Mouse (Mus musculus) left cerebral cortex, postnatal 4 days (tissue): ENCODE data around the gene Ifna11. TPM values are rescaled to one million over a fixed set of nuclear protein-coding genes. Genes with fewer than 3 reads are reported as not detected.

Experiments
- DNase-seq: peaks from one replicate; pipeline ENCODE4 v3.0.0-alpha.2; 2022
- intact Hi-C: fragments of 180-260 bp; cut with DNase I; formaldehyde crosslinking; loops from one replicate; pipeline ENCODE4 v1.15.1; 2025
- total RNA-seq, 2 experiments: library from RNA; stranded (reverse); gene quantifications; 2 replicates each; pipeline ENCODE4 v1.2.3; 2021

Ifna11 gene
- total RNA-seq, 2 experiments from 2014 or later, result not detected

DNA sequence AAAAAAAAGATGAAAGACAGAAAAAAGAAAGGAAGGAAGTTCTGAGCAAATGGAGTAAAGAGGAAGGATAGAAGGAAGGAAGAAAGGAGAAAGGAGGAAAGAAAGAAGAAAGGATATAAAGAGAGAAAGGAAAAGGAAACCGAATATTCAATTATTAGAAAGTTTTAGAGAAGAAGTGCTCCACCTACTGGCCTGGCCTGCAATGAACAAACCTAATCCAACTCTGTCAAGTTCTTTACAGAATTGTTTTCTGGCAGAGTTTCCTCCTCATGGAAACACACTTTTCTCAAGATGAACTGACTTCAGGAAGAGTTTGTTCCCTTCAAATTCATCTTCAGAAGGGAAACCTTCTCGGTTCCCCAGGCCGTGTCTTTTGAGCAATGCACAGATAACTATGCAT lies 19.1 kb downstream of the Ifna11 start:
- intact Hi-C loops, result no loop called here
- DNase-seq, result no peak

DNA sequence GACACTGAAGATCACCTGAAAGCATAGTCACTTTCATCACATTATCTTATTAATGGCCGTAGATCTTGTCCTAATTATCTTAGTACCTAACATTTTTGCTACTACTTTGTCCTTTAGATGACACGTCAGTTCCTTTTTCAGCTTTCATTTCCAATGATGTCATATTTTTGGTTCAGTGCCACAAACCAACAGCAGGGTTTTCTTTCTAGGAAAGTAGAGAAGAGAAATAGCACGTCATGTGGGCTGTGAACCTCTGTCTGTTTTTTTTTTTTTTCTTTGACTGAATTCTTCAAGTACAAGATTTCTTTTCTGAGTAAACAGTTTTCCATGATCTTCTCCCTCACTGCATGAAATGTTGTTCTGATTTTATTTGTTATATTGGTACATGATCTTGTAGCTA lies 20.3 kb downstream of the Ifna11 start:
- intact Hi-C loops, result no loop called here
- no peak for DNase-seq

DNA sequence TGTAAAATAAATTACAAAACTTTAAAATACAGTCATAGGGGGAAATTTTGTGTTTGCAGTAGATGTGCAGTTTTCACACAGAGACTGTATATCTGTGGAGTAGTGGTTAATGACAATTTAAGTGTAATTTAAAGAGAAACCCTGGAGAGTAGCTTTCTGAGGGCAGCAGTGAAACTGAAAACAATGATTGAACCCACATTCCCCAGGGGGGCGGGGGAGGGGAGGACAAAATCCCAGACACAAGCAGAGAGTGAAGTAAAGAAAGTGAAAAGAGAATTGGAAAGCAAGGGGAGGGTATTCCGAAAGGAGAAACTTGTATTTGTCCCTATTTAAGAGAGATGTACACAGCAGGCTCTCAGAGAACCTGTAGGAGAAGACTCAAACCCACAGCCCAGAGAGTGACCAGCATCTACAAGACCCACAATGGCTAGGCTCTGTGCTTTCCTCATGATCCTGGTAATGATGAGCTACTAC lies 21.7 kb downstream of the Ifna11 start, which contains the start of gene Ifna4:
Ifna4 (plus strand) TSS at position 424 of the 474 bp plus-strand sequence.
- intact Hi-C loops, result no loop called here
- no peak for DNase-seq

DNA sequence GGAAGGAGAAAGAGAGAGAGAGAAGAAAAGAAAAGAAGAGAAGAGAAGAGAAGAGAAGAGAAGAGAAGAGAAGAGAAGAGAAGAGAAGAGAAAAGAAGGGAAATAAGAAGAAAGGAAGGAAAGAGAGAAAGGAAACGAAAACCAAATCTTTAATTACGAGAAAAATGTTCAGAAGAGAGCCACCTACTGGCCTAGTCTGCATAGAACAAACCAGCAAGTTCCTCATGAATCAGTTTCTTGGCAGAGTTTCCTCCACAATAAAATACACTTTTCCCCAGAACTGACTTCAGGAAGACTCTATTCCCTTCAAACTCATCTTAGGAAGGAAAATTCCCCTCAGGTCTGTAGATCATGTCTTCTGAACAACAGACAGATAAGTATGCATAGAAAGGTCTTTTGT lies 25.6 kb downstream of the Ifna11 start:
- intact Hi-C loops, result no loop called here
- DNase-seq, result no peak

DNA sequence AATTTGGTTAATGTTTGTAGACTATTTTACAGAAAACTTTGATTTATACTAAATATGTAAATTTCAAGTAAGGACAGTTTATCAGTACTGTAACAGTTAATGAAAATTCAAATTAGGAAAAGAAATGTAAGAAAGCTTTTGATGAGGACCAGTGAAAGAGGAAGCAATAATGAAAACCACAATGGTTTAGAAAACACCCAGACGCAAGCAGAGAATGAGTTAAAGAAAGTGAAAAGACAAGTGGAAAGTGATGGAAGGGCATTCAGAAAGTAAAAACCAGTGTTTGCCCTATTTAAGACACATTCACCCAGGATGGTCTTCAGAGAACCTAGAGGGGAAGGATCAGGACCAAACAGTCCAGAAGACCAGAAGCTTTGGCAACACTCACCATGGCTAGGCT lies 29.9 kb downstream of the Ifna11 start, which contains the start of gene Ifna1:
Ifna1 (plus strand) TSS at position 390 of the 400 bp plus-strand sequence.
- intact Hi-C loops, result no loop called here
- DNase-seq, result no peak

DNA sequence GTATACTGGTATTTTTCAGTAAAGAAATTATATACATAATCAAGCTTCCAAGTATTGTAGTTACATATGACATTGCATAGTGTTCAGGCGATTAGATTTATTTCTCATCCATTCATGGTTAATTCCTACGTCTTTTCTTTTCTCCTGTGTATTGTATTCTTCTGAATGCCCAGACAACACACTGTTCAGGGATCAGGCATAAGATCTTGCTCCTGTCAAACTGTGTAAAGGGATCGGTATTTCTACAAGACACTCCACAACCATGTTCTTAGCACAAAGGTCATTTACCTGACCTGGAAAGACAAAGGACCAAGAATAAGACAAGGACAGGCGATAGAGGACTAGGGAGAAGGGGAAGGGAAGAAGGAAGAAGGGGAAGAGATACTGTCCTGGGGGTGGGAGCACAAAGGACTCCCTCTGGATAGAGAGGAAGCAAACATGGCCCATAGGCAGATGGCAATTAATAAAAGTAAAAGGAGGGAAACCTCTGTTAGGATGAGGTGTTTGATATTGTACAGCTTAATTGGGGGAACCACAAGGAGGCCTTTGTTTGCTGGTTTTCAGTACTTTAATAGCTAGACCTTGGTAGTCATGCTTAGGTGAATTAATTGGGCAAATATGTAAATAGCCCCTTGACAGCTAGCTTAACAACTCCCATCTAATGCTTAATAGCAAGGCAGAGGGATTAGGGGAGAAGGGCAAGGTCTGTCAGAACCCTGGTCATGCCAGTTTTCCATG lies 31.4 kb downstream of the Ifna11 start:
- intact Hi-C loops, result no loop called here
- no peak for DNase-seq

DNA sequence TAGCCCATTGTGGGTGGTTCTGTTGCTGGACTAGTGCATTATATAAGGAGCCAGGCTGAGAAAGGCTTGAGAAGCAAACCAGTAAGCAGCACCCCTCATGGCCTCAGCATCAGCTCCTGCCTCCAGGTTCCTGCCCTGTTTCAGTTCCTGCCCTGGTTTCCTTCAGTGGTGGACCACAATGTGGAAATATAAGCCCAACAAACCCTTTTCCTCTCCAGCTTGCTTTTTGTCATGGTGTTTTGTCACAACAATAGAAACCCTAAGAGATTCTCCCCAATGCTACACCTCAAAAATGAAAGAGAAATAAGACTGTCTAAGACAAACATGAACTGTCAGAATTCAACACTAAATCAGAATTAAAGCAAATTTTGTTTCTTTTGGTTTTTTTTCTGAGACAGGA lies 39.5 kb downstream of the Ifna11 start:
- no peak for DNase-seq
- intact Hi-C loops, result no loop called here

DNA sequence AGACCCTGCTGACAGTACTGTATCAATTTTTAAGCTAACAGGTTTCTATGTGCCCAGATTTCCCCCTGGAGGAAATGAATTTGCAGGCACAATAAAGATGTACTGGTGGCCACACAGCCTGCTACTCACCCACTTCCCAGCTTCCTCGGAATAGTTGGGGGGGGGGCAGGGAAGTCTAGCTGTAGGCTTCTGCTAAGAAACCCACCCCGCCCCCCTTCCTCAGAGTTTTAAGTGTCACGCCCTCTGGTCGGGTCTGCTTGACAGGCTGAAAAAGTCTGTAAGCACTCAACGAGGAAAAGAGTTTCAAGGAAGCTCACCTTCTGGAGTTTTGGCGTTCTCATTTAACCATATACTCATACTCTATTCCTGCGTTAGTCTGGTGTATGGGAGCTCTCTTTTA lies 43.5 kb downstream of the Ifna11 start:
- intact Hi-C loops, result no loop called here

DNA sequence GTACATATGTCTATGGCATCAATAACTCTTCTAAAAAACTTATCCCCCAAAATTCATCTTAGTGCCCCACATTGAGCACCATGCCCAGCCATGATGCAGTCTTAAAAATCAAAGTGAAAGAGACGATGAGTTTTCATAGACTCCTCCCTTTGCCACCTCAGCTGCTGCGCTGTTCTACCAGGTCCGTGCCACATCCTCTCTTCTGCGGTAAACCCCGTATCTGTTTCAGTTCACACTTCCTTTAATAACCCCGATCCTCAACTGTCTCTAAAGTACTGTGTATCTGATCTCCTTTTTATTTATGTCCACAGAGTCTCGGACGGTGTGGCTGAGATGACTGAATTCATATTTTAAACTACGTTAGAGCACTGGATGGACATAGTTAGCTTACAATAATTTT lies 44.8 kb downstream of the Ifna11 start:
- intact Hi-C loops, result no loop called here

More for the DNA sequence above, 43.5 kb downstream of the Ifna11 start:
- DNase-seq, result no peak

DNA sequence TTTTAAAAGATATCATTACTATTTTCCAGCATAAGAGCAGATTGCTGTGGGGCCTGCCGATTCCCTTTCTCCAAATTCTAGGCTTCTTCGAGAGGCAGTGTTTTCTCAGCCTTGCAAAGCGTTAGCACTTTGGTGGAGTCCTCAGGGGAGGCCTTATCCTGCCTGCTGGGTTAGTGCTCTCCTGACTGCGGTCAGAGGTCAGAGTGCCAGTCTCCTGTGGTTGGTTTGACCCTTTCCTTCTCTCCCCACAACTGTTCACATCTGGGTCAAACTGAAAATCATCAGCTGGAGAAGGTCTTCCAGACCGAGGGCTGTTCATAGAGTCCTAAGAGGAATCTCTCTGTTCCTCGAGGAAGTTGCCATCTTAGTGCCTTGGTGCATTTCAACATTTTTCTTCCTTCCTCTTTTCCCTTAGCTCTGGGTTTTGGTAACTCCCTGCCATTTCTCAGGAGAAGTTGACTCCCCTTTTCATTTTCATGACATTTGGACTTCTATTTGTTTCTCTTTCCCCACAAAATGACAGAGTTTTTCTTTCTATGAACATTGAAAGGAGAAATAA lies 45.3 kb downstream of the Ifna11 start:
- intact Hi-C loops, result no loop called here
- no peak for DNase-seq

More for the DNA sequence above, 44.8 kb downstream of the Ifna11 start:
- no peak for DNase-seq

DNA sequence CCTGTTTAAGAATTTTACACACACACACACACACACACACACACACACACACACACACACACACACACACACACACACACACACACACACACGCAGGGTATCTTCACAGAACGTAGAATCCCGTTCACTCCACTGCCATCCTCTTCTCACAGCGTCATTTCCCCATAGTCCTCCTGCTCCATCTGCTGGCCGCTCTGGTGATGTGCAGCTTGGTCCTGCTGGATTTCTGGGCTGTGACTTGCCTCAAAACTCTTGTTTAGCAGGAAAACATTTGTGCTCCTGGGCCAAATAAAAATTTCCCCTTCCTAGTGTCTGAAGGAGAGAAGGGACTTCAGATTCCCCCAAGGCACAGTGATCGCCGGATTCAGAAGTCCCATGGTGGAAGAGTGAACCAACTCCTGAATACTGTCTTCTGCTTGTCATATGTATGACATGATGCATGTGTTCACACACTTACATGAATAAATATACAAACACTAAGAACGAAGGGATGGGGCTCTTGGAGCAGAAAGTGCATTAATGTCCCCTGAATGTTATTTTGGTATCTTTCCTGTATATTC lies 47.7 kb downstream of the Ifna11 start:
- DNase-seq, result peak; percentile 72
- intact Hi-C loops, result no loop called here

DNA sequence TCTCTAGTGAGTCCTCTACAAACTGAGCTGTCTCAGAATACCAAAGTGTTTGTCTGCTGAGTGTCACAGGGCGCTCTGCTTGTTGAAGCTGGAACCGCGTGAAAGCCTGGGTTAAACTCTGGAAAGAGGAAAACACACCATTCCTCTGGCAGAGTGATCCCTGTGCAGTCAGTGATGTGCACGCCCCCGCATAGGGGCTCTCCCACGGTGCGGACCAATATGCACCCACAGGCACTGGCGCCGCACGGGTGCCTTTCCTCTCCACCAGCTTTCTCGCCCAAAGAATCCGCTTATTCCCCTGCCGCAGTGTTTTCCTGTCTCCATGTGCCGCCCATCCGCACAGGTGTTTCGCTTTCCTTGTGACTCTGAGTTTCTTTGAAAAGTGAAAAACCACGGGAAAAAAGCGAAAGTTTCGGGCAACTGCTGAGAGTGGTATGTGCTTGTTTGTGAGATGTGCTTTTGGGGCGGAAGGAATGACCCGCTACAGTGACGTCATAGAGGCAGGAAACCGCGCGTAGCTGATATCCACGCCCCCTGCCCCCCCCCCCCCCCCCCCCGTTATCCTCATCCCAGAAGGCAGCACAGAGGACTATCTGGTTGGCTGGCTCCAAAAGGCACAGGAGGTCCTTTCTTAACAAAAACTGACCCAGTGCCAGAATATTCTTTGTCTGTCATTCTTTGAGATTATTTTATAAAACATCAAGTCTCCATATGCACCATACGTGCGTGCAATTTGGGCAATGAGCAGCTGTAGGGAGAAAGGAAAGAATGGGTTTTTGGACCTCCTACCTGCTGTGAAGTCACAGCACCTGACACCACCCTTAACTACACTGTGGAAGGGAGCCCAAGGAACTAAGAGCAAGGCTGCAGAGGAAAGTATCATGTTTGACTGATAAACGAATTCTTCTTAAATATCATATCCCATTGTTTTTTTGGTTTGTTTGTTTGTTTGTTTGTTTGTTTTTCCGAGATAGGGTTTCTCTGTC lies 48.5 kb downstream of the Ifna11 start:
- intact Hi-C loops, result no loop called here
- peak; percentile 23 for DNase-seq

Other genes starting within 250 kb of the Ifna11 start
- gene Ifna14, start 248.2 kb upstream of the Ifna11 start, total RNA-seq, result not detected
- gene Ifna9, start 227.6 kb upstream of the Ifna11 start, total RNA-seq, result not detected
- not detected for gene Ifna12, start 216.6 kb upstream of the Ifna11 start, total RNA-seq
- not detected for gene C87499, start 185.5 kb upstream of the Ifna11 start, total RNA-seq
- not detected for gene Ifna13, start 175.5 kb upstream of the Ifna11 start, total RNA-seq
- not detected for gene Ifna16, start 143.0 kb upstream of the Ifna11 start, total RNA-seq
- not detected for gene Ifna2, start 136.0 kb upstream of the Ifna11 start, total RNA-seq
- not detected for gene Ifnab, start 128.6 kb upstream of the Ifna11 start, total RNA-seq
- 1 to 10 TPM; 1.5 to 1.7 TPM for gene Gm26566, start 98.2 kb upstream of the Ifna11 start, total RNA-seq
- 100 to 1,000 TPM; 105 to 106 TPM for gene Klhl9, start 97.5 kb upstream of the Ifna11 start, total RNA-seq
- not detected for gene Gm13271, start 65.1 kb upstream of the Ifna11 start, total RNA-seq
- gene Gm13283, start 59.8 kb upstream of the Ifna11 start, total RNA-seq, result not detected
- not detected for gene Gm13290, start 46.1 kb upstream of the Ifna11 start, total RNA-seq
- gene Gm13289, start 43.0 kb upstream of the Ifna11 start, total RNA-seq, result not detected
- gene Gm13272, start 40.1 kb upstream of the Ifna11 start, total RNA-seq, result not detected
- not detected for gene Ifnz, start 37.8 kb upstream of the Ifna11 start, total RNA-seq
- not detected for gene Gm13276, start 34.2 kb upstream of the Ifna11 start, total RNA-seq
- not detected for gene Gm13277, start 31.3 kb upstream of the Ifna11 start, total RNA-seq
- not detected for gene Gm13278, start 28.4 kb upstream of the Ifna11 start, total RNA-seq
- gene Gm13275, start 25.5 kb upstream of the Ifna11 start, total RNA-seq, result not detected
- gene Gm13279, start 22.6 kb upstream of the Ifna11 start, total RNA-seq, result not detected
- under 1 TPM in 1 of 2 experiments, not detected in 1; 0.24 TPM for gene Gm13285, start 20.3 kb upstream of the Ifna11 start, total RNA-seq
- not detected for gene Gm13287, start 16.7 kb upstream of the Ifna11 start, total RNA-seq
- gene Gm13288, start 14.4 kb upstream of the Ifna11 start, total RNA-seq, result not detected
- gene Ifna7, start 3.7 kb upstream of the Ifna11 start, total RNA-seq, result not detected
- not detected for gene Ifna6, start 7.5 kb downstream of the Ifna11 start, total RNA-seq
- not detected for gene Ifna5, start 15.6 kb downstream of the Ifna11 start, total RNA-seq
- gene Ifna4, start 21.9 kb downstream of the Ifna11 start, total RNA-seq, result not detected
- not detected for gene Ifna1, start 30.1 kb downstream of the Ifna11 start, total RNA-seq
- gene Ifne, start 60.2 kb downstream of the Ifna11 start, total RNA-seq, result not detected